Mouse (Mus musculus) embryo, embryonic 9.5 days (tissue): ENCODE measurements at regions not wholly inside any gene's neighbourhood (a gene's known extent, or its start where the extent isn't known, plus 50 kb on each side); places are given as distances from the start of the nearest gene placed in this dataset.

Experiments used
- DNase-seq: peaks from one replicate; pipeline ENCODE4 v3.0.0-alpha.2; 2017; ENCODE audit errors: extremely low spot score

DNA sequence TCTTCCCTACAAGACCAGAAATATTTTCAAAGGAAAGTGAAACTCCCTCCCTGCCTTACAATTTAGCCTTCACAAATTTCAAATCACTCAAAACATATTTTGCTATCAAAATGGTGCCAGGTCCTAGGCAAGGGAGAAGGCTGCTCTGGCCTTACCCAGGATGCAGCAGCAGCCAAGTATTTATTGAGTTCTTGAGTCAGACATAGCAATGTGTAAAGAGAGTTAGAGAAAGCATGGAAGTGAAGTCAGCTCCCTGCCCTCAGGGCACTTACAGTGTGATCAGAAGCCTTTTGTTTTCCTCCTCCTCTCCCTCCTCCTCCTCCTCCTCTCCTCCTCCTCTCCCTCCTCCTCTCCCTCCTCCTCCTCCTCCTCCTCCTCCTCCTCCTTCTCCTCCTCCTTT lies 194.6 kb upstream of the Sox9 start:
- no peak for DNase-seq

DNA sequence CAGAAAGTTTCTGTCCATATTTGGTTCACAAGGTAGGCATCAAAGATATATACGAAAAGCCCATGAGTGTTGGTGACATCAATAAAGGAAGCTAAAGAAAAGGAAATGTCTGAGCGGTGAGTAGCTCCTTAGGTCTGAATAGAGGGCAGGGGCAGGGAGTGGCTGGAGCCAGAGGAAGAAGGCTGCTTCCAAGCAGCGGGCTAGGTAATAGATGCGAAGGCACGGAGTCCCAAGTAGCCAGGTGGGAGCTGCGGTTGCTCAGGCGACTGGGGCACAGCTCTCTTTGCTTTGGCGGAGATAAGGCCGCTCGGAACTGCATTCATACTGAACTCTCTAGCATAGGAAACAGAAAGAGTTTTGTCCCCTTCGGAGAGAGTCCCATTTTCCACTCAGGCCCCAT lies 193.9 kb upstream of the Sox9 start:
- DNase-seq, result no peak

DNA sequence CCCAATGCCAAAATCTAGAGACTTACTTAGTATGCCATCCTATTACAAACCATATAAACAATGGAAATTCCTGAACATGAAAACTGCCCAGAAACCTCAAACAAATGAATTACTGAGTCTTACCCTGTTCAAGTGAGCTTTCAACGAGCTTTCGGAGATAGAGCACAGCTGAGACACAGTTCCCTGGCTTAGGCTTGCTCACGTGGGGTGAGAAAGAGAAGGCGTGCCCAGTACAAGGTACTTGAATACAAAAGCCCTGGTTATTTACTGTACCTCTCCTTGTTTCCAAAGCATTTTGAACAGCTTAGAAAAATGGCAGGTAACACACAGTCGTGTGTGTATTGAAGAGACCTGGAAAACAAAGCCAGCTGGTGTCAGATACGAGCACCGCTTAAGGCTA lies 191.8 kb upstream of the Sox9 start:
- DNase-seq, result no peak

DNA sequence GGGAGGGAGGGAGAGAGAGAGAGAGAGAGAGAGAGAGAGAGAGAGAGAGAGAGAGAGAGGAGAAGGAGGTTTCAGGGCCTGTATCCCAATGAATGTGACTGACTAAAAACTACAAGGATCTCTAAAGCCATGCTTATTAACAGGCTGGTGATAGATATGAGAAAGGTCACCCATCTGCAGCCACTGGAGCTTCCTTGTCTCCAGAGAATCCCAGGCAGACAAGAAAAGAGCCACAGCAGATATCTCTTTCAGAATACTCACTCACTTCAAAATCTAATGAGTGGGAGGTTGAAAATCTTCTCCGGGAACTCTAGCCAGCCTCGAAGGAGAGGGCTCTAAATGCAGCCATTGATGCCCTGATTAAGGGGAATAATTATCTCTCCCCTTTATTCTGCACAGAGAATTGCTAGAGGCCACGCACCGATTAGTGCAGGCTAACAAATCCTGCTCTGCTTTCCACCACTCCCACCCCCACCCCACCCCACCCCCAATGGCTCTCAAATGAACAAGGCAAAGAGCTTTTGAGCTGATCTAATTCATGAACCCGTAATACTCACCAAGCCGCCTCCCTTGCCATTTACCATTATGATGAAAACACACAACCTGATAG lies 189.5 kb upstream of the Sox9 start:
- DNase-seq, result peak; percentile 12

DNA sequence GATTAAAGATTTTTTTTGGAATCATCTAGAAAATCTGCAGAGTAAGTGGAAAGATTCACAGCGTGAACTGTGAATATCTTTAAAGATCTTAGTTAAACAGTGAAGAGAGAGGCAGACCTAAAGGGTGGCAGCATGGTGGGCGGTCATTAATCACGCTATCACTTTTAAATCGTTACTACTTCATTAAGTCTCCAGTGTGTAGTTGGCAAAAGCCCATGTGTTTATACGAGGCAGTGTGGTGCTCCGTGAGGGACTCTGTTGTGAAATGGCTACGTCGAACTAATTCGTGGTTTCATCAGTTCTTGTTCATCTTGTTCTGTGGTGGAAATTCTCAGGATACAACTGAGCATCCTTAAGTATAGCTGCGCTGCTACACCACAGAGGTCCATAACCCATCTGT lies 188.2 kb upstream of the Sox9 start:
- DNase-seq, result no peak

DNA sequence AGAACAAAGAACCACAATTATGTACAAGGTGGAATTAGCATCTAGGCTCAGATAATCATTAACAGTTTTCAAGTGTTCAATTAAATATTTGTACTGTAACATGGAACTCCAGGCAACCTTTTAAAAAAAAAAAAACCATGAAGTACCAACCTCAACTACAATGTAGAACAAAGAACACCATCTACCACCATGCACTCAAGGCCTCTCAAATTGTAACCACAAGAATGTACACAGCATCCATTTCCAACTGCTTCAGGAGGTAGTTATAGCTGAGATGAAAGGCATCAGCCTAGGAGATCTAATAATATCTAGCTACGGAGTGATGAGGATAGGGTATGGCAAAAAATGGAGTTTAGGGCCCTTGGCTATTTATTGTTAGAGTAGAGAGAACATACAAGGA lies 174.7 kb upstream of the Sox9 start:
- DNase-seq, result no peak

DNA sequence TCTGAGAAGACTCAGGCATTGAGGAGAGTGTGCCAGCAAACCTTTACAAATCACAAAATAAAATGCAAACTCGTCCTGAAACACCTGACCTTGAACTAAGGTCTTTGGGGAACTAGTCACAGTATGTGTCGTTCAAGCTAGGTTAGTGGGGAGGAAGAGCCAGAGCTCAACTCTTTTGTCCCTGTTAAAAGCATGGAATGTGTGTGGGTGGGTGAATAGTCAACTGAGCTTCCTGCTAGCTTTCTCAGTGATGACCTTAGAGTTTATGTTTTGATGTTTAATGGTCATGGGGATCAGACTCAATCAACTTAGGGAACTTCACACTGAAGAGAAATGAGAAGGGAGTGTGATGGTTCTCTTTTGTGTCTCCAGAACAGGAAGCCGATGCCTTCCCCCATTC lies 172.7 kb upstream of the Sox9 start:
- no peak for DNase-seq

DNA sequence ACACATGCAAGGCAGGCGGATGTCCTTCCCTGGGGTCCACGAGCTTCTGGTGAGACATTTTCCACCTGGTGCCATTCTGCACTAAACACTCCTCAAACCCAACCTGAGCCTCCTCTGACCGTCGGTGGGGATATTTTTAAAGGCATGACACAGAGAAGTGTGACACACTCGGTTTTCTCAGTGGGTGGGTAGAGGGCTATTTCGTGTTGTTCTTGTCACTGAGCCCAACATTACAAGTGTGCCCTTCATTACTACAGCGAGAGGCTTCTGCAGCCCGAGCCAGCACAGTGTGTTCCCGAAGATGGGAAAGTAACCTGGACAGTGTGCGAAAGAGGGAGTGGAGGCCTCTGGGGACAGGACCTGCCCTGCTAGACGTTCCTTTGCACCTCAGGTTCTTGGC lies 171.0 kb upstream of the Sox9 start:
- DNase-seq, result no peak

DNA sequence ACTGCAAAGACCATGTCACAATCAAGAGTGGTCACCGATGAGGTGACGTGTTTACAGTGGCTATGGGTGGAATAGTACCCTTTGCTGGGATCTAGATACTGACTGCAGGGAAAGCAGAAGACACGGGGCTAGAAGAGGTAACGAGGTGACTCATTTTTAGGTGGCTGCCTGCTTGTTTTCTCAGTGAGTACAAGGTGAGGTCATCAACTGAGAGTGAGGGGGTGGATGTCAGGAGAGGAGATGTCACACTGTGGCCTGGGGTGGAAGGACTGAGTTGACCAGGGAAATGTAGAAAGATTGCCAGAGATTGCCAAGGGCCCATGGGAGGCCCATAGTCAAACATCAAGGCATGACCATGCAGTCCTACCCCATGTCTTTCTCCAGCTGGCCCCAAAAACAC lies 166.4 kb upstream of the Sox9 start:
- no peak for DNase-seq

DNA sequence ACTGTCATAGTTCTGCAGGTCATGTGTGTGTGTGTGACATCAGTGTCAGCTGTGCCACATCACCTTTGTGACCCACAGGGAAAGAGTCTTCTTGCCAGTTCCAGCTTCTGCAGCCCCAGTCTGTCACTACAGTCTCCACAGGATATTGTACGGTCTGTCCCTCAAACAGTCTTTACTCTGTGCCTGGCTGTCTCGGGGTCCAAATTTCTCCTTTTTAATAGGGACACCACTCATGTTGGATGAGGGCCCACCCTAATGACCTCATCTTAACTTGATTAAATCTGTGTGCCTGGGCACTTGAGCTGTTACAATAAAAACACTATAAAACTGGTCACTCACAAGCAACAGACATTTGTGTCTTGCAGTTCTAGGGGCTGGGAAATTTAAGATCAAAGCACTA lies 165.1 kb upstream of the Sox9 start:
- DNase-seq, result no peak

DNA sequence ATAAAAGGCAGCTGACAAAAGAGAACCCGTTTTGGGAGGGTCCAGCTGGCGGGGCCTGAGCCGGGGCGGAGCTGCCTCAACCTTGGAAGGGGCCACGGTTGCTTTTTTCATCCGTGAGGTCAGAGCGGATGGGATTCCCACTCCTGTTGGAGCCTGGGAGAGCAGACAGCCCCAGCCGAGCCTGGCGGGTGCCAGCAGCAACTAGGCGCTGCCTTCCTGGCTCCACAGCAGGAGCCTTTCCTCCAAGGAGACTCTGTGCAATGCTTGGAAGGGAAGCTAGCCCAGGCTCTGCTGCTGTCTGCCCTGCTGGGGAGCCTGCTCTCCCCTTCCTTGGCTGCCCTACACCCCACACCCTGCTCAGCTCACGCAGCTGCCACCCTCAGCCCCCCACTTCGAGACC lies 161.1 kb upstream of the Sox9 start:
- peak; percentile 12 for DNase-seq

DNA sequence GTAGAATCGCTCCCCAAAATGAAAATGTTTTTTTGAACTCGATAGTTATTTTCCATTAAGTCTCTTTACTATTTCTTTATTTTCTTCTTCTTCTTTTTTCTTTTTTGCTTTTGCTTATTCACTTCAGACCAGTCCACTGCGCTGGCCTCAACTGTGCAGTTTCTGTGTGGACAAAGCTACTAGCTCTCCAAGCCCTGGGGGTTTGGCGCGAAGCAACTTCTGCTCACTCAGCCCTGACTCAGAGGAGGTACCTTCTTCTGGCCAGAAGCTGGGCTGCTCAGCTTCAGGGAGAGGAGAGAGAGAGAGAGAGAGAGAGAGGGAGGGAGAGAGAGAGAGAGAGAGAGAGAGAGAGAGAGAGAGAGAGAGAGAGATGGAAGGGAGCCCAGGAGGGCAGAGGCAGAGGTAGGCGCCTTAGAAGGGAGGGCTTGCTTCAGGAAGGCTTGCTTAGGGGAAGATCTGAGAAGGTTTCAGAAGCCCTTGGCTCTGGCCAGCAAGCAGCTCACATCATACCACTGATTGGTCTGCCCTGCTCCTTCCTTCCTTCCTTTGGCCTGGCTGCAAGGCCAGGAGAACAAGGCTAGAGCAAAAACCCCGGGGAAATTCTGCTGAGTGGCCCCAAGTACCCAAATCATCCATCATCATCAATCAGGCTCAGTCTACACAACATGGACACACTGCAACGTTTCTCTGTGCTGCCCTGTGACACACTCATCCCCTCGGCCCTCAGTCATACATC lies 160.5 kb upstream of the Sox9 start:
- peak; percentile 27 for DNase-seq

DNA sequence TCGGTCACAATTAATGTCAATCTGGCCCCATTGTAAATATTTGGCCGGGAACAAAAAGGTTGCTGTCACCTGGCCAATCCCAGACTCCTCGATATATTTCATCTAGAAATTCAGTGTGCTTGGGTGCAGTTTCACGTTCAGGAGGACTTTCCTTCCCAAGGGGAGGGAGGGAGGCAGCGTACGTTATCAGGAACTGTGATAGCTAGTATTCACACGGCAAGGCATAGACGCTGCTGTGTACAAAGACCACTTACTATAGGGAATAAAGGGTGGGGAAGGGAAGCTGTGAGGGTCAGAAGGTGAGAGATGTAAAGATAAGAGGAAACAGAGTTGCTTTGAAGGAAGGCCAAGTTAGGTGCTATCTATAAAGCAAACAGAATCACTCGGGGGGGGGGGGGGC lies 132.7 kb upstream of the Sox9 start:
- DNase-seq, result no peak

DNA sequence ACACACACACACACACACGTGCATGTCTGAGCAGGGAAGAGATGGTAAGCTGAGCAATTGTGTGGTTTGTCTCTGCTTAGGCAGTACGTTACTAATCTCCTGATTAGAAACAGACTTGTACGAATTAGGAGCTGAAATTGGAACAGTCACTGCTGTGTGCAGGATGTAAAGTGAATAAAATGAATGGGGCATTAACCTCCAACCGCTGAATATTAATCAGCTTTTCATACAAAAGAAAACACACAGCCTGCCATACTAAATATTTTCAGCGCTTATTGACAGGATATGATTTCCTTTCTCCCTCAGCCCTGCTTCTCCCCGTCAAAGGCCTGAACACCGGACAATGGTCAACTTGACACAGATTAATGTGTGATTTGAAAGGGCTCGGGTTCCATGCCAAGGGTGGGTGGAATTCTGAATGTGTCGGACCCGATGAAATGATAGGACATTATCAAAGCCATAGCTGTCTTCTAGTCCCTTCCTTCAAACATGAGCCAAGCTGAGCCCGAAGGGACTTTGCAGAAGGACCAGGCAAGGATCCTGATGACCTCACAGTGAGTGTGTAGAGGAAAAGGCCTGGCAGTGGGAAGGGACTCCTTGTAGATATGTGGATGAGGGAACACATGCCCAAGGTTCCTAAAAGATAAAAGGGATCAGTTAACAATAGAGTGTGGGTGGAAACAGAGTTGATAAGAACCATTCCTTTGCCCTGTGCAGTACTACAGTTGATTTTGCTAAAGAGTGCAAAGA lies 124.4 kb upstream of the Sox9 start:
- no peak for DNase-seq

DNA sequence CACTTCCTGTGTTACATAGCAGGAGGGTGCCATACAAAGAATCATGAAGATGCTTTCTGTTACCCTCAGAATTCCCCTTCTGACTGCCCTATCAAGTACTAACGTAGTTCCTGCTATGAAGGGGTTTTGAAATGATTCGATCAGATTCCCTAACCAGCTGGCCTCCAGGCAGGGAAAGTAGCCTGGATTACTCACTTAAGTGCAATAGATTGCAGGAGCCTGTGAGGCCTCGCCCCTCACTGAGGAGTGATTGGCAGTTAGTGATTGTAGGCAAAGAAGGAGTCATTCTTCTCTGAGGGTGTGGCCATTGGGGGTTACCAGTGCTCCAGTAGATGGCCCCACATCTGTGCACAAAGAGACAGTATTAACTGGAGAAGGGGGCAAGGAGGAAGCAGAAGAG lies 122.1 kb upstream of the Sox9 start:
- DNase-seq, result no peak

DNA sequence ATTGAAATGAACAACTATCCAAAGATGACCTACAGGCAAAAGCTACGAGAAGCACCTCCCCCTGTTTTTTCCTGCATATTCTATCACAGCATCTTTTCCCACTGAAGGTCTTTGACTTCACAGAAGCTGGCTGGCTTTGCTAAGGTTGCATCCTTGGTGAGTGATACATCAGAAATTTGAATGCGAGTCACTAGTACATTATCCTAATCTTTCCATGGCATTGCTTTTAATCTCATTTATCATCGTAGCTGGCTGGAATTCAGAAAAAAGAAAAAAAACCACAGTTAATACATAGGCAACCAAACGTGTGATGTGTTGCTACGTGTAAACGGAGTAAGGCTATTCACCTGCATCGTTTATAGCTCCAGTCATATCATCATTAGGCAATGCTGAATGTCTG lies 120.6 kb upstream of the Sox9 start:
- DNase-seq, result no peak

DNA sequence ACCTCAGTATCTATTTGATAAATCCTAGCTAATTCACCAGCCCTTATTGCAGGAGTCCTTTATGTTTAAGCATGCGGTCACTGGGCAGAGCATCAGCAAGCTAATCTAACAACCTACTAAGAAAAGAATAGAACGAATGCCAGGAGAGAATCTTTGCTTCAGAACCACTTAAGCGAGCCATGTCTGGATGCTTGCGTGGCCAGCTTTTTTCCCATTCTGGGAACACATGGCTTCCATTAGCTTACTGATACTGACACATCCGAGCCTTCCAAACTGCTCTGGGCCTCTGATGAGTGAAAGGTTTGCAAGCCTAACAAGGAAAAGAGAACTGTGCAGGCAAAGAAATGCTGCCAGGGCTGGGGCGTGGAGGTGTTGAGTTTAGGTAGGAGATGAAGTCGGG lies 114.7 kb upstream of the Sox9 start:
- DNase-seq, result no peak

DNA sequence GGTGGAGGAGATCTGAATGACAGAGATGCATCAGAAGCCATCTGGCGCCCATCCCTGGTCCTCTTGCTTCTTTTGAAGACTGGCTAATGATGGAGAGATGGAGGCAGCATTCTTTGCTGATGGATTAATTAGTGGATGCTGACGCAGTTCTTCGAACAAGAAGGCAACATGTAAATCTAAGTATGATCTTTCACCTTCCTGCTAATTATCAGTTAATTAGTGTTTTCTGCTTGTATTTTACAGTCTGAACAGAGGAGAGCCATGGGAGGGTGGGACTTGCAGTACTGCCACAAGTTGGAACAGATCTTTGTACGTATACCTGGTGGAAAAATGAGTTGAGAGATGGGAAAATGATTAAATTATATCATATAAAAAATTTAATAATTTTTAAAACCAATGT lies 109.9 kb upstream of the Sox9 start:
- no peak for DNase-seq

DNA sequence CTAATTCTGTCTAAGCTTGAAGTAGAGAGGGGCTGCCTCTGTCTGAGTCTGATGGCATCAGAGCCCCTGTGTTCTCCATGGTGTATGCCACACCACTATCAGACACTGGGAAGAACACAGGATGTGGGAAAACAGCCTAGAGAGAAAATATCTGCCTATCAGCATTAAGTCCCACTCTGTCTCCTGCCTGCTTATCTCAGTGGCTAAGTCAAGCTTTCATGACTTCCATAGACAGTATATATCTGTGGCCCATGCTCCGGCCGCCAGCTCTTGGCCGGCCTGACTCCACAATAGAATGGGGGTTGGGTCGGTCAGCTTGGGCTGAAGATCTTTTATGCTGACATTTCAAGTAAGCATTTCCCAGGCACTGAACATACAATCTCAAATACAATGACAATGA lies 92.0 kb upstream of the Sox9 start:
- no peak for DNase-seq

DNA sequence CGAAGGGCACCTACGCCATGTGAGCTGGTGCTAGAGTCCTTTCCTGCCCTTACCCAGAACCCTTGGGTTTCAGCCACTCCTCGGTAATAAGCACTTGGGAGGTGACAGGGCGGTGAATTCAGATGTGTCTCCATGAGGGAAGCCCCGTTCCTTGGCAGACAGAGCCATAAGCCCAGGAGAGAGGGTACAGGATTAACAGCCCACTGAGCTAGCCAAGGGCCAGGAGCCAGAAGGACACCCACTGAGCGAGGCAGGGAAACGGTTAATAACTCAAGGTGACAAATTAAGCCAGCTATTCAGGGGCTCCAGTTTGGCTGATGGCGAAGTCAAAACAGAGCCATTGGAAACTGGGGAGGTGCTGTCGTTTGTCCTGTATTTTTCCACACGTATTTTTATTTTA lies 75.9 kb upstream of the Sox9 start:
- DNase-seq, result no peak

DNA sequence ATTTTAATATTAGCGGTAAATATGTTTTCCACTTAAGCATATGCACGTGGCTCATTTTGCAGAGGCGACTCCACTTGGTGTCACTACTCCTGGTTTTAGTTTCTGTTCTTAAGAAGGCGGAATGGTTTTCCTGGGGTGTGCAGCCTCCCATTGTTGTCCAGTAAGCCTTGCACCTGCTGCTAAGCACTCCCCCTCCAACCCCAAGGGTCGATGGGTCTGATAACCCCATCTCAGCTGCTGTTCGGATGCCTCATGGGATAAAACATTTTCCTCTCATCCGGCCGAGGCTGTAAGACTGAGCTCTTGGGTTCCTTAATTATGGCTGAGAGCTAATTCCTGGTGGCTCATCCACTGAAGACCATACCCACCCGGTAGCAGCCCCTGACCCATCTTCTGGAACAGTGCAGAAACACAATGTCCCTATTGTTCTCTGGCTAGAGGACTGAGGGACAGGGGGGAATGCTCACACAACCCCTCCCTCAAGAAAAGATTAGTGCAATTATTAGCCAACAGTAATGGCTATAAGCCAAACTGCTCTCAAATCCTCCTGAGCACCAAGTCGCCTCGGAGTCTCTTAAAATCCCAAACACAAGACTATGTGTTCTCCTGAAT lies 73.8 kb upstream of the Sox9 start:
- no peak for DNase-seq

DNA sequence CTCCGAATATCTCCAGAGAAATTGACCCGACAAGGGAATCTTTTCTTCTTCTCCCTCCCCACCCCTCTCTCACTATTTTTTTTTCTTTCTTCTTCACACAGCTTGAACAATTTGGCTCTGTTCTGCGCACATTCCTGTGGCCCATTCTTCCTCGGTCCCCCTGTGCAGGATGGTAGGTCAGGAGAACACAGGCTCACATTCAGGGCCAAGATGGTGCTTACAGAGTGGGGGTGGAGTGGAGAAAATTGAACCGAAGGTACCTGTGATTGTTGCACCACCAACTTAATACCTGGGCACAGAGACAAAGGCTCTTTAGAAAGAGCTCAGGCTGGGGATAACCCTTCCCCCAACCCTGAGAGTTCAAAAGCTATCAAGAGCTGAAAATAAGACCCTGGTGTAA lies 70.4 kb upstream of the Sox9 start:
- no peak for DNase-seq

DNA sequence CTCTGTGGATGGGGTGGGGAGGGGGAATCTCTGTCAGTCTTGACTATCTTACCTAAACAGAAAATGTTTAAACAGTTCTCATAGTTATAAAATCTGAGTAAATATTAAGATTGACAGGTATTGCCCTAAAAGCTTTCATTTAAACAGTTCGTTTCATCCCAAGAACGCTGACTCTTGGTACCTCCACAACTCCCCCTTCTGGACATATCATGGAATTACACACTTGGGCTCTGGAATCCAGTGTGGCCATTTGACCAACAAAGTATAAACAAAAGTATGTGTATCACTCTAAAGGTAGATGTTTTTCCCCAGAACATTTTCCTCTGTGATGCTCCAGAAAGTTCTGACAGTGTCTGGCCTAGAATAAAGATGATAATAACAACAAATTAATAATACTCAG lies 63.5 kb upstream of the Sox9 start:
- no peak for DNase-seq
